Mouse (Mus musculus): ENCODE data around the gene Gprin1. TPM values are rescaled to one million over a fixed set of nuclear protein-coding genes. Genes with fewer than 3 reads are reported as not detected.

Gprin1 gene
- polyA plus RNA-seq, 1 experiment from 2014 or later, result 7.5 TPM

GRCm38 (mm10) chr13:54726131-54726530, 23.5 kb downstream of the Gprin1 start:
- Histone ChIP-seq H3K4me3 (ENCODE audit: low read depth, low read length) (no peak overlapping the region), H3K4me1 (replicated peaks; ENCODE audit: control insufficient read depth, insufficient read depth, low read length) (no peaks in the 10 kb centered on the region), H3K9me3 (ENCODE audit: control insufficient read depth, low read length) (no peaks in the 10 kb centered on the region), H3K36me3 (ENCODE audit: control insufficient read depth, insufficient read depth, low read length) (no peaks in the 10 kb centered on the region), H3K9ac (ENCODE audit: low read depth, low read length) (no peak overlapping the region), H3K27ac (ENCODE audit: low read depth, low read length) (no peak overlapping the region), H3K4me2 (replicated peaks; ENCODE audit: low read depth, low read length) (no peak overlapping the region), H3K27me3 (ENCODE audit: control insufficient read depth, insufficient read depth, low read length) (no peaks in the 10 kb centered on the region)
- WGBS, result 78% methylated on average over 11 of the region's 11 CpGs
- ATAC-seq (ENCODE audit: low FRiP score) (no peak), DNase-seq (ENCODE audit: low spot score) (no peak)

DNA sequence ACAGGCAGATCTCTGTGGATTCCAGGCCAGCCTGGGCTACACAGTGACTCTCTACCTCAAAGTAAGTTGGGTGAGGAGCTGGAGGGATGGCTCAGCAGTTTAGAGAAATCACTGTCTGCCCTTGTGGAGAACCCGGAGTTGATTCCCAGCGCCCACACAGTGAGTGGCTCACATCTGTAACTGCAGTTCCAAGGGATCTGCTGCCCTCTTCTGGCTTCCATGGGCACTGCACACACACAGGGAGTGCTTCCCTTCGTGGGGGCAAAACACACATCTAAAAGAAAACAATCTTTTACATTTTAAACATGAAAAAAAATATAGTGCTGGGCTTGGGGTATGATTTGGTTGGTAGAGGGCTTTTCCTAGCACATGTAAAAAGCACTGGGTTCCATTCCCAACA, 26.5 kb downstream of the Gprin1 start:
- no peak overlapping the region for H3K4me2 ChIP-seq (replicated peaks; ENCODE audit: low read depth, low read length)
- WGBS, result 89% methylated on average over 3 of the region's 3 CpGs
- DNase-seq (ENCODE audit: low spot score) (no peak), ATAC-seq (ENCODE audit: low FRiP score) (no peak)
- no peaks in the 10 kb centered on the region for H3K27me3 ChIP-seq (ENCODE audit: control insufficient read depth, insufficient read depth, low read length)
- H3K4me3 ChIP-seq (ENCODE audit: low read depth, low read length), result no peak overlapping the region
- H3K36me3 ChIP-seq (ENCODE audit: control insufficient read depth, insufficient read depth, low read length), result no peaks in the 10 kb centered on the region
- H3K4me1 ChIP-seq (replicated peaks; ENCODE audit: control insufficient read depth, insufficient read depth, low read length), result no peaks in the 10 kb centered on the region
- no peak overlapping the region for H3K9ac ChIP-seq (ENCODE audit: low read depth, low read length)
- H3K27ac ChIP-seq (ENCODE audit: low read depth, low read length), result no peak overlapping the region
- no peaks in the 10 kb centered on the region for H3K9me3 ChIP-seq (ENCODE audit: control insufficient read depth, low read length)

- H3K9me3 ChIP-seq (ENCODE audit: control insufficient read depth, low read length), result no peaks in the 10 kb centered on the region
- no peak overlapping the region for H3K4me3 ChIP-seq (ENCODE audit: low read depth, low read length)
- no peak for ATAC-seq (ENCODE audit: low FRiP score)
- DNase-seq (ENCODE audit: low spot score), result peak; percentile 72
- H3K27me3 ChIP-seq (ENCODE audit: control insufficient read depth, insufficient read depth, low read length), result no peaks in the 10 kb centered on the region
- H3K36me3 ChIP-seq (ENCODE audit: control insufficient read depth, insufficient read depth, low read length), result no peaks in the 10 kb centered on the region
- no peak overlapping the region for H3K9ac ChIP-seq (ENCODE audit: low read depth, low read length)
- H3K4me1 ChIP-seq (replicated peaks; ENCODE audit: control insufficient read depth, insufficient read depth, low read length), result no peaks in the 10 kb centered on the region
- no peak overlapping the region for H3K27ac ChIP-seq (ENCODE audit: low read depth, low read length)
- no peak overlapping the region for H3K4me2 ChIP-seq (replicated peaks; ENCODE audit: low read depth, low read length)
- 1% methylated on average over 5 of the region's 5 CpGs for WGBS
These were observed 32.8 kb downstream of the Gprin1 start for GRCm38 (mm10) chr13:54716916-54717315.

- no peaks in the 10 kb centered on the region for H3K36me3 ChIP-seq (ENCODE audit: control insufficient read depth, insufficient read depth, low read length)
- H3K27me3 ChIP-seq (ENCODE audit: control insufficient read depth, insufficient read depth, low read length), result no peaks in the 10 kb centered on the region
- no peak overlapping the region for H3K9ac ChIP-seq (ENCODE audit: low read depth, low read length)
- H3K9me3 ChIP-seq (ENCODE audit: control insufficient read depth, low read length), result no peaks in the 10 kb centered on the region
- ATAC-seq (ENCODE audit: low FRiP score) (no peak), DNase-seq (ENCODE audit: low spot score) (no peak)
- no peak overlapping the region for H3K4me3 ChIP-seq (ENCODE audit: low read depth, low read length)
- no peaks in the 10 kb centered on the region for H3K4me1 ChIP-seq (replicated peaks; ENCODE audit: control insufficient read depth, insufficient read depth, low read length)
- no peak overlapping the region for H3K4me2 ChIP-seq (replicated peaks; ENCODE audit: low read depth, low read length)
- H3K27ac ChIP-seq (ENCODE audit: low read depth, low read length), result no peak overlapping the region
- 86% methylated on average over 10 of the region's 10 CpGs for WGBS
These were observed 34.7 kb downstream of the Gprin1 start for GRCm38 (mm10) chr13:54714996-54715395.

GRCm38 (mm10) chr13:54714393-54714792, 35.3 kb downstream of the Gprin1 start:
- no peaks in the 10 kb centered on the region for H3K27me3 ChIP-seq (ENCODE audit: control insufficient read depth, insufficient read depth, low read length)
- H3K4me2 ChIP-seq (replicated peaks; ENCODE audit: low read depth, low read length), result no peak overlapping the region
- ATAC-seq (ENCODE audit: low FRiP score) (no peak), DNase-seq (ENCODE audit: low spot score) (no peak)
- H3K36me3 ChIP-seq (ENCODE audit: control insufficient read depth, insufficient read depth, low read length), result no peaks in the 10 kb centered on the region
- H3K9ac ChIP-seq (ENCODE audit: low read depth, low read length), result no peak overlapping the region
- no peaks in the 10 kb centered on the region for H3K9me3 ChIP-seq (ENCODE audit: control insufficient read depth, low read length)
- H3K4me1 ChIP-seq (replicated peaks; ENCODE audit: control insufficient read depth, insufficient read depth, low read length), result no peaks in the 10 kb centered on the region
- H3K4me3 ChIP-seq (ENCODE audit: low read depth, low read length), result no peak overlapping the region
- no peak overlapping the region for H3K27ac ChIP-seq (ENCODE audit: low read depth, low read length)
- WGBS, result 42% methylated on average over 4 of the region's 4 CpGs

DNA sequence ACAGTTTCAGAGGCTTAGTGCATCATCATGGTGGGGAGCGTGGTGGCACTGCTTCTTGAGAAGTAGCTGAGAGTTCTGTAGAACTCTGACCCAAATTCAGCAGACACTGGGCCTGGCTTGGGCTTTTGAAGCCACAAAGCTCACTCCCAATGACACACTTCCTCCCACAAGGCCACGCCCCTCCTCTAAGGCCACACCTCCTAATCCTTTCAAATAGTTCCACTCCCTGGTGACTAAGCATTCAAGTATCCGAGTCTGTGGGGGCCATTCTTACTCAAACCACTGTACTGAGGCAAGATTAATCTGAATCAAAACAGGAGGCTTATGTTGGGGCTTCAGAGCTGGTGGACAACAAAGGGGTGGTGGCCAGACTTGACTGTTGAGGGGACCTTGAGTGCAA, 38.8 kb downstream of the Gprin1 start:
- Histone ChIP-seq H3K9ac (ENCODE audit: low read depth, low read length) (no peak overlapping the region), H3K27me3 (ENCODE audit: control insufficient read depth, insufficient read depth, low read length) (no peaks in the 10 kb centered on the region), H3K4me3 (ENCODE audit: low read depth, low read length) (no peak overlapping the region), H3K36me3 (ENCODE audit: control insufficient read depth, insufficient read depth, low read length) (no peaks in the 10 kb centered on the region), H3K4me1 (replicated peaks; ENCODE audit: control insufficient read depth, insufficient read depth, low read length) (no peaks in the 10 kb centered on the region), H3K4me2 (replicated peaks; ENCODE audit: low read depth, low read length) (no peak overlapping the region), H3K27ac (ENCODE audit: low read depth, low read length) (no peak overlapping the region), H3K9me3 (ENCODE audit: control insufficient read depth, low read length) (no peaks in the 10 kb centered on the region)
- DNase-seq (ENCODE audit: low spot score) (no peak), ATAC-seq (ENCODE audit: low FRiP score) (no peak)
- WGBS, result 79% methylated on average over 3 of the region's 3 CpGs

- ATAC-seq (ENCODE audit: low FRiP score), result no peak
- Histone ChIP-seq H3K4me2 (replicated peaks; ENCODE audit: low read depth, low read length) (no peak overlapping the region), H3K4me1 (replicated peaks; ENCODE audit: control insufficient read depth, insufficient read depth, low read length) (no peaks in the 10 kb centered on the region), H3K4me3 (ENCODE audit: low read depth, low read length) (no peak overlapping the region), H3K9ac (ENCODE audit: low read depth, low read length) (no peak overlapping the region), H3K9me3 (ENCODE audit: control insufficient read depth, low read length) (no peaks in the 10 kb centered on the region), H3K36me3 (ENCODE audit: control insufficient read depth, insufficient read depth, low read length) (no peaks in the 10 kb centered on the region), H3K27ac (ENCODE audit: low read depth, low read length) (no peak overlapping the region), H3K27me3 (ENCODE audit: control insufficient read depth, insufficient read depth, low read length) (no peaks in the 10 kb centered on the region; the same call in 1 of the 2 replicates)
- 50% methylated on average over 6 of the region's 6 CpGs for WGBS
- no peak for DNase-seq (ENCODE audit: low spot score)
These were observed 44.8 kb downstream of the Gprin1 start for GRCm38 (mm10) chr13:54704890-54705289.

DNA sequence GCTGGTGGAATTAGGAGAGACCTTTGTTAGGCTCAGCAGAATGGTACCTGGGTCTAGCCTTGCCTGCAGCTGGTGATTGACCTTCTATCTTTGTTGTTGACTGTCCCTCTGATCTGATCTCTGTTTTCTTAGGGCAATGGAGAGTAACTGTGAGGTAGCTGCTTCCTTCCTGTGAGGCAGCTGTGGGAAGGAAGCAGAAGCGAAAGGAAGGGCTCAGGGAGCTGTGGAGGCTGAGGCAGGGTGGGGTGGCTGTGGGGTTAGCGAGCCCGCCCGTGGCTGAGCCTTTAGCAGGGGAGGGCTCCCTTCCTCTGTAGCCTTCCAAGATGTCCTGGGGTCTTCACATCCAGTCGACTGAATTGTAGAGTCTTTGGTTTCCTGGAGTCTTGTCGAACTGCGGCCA, 47.2 kb downstream of the Gprin1 start:
- H3K4me3 ChIP-seq (ENCODE audit: low read depth, low read length), result no peak overlapping the region

GRCm38 (mm10) chr13:54701243-54701642, 48.4 kb downstream of the Gprin1 start, which contains the start of gene Cdhr2:
Cdhr2 (plus strand) TSS chr13:54701461.
- Histone ChIP-seq H3K36me3 (ENCODE audit: control insufficient read depth, insufficient read depth, low read length) (no peaks in the 10 kb centered on the region), H3K4me3 (ENCODE audit: low read depth, low read length) (no peak within 1 kb of the TSS), H3K27me3 (ENCODE audit: control insufficient read depth, insufficient read depth, low read length) (no peaks in the 10 kb centered on the region; the same call in 1 of the 2 replicates), H3K9me3 (ENCODE audit: control insufficient read depth, low read length) (no peaks in the 10 kb centered on the region), H3K27ac (ENCODE audit: low read depth, low read length) (no peak within 1 kb of the TSS), H3K4me1 (replicated peaks; ENCODE audit: control insufficient read depth, insufficient read depth, low read length) (no peaks in the 10 kb centered on the region), H3K4me2 (replicated peaks; ENCODE audit: low read depth, low read length) (no peak within 1 kb of the TSS), H3K9ac (ENCODE audit: low read depth, low read length) (no peak within 1 kb of the TSS)
- ATAC-seq (ENCODE audit: low FRiP score), result no peak
- no peak for DNase-seq (ENCODE audit: low spot score)
- 62% methylated on average over 5 of the region's 5 CpGs for WGBS

More for the DNA sequence above, 47.2 kb downstream of the Gprin1 start:
- DNase-seq (ENCODE audit: low spot score) (no peak), ATAC-seq (ENCODE audit: low FRiP score) (no peak)
- H3K27ac ChIP-seq (ENCODE audit: low read depth, low read length), result no peak overlapping the region
- no peaks in the 10 kb centered on the region for H3K9me3 ChIP-seq (ENCODE audit: control insufficient read depth, low read length)
- 56% methylated on average over 7 of the region's 7 CpGs for WGBS
- no peaks in the 10 kb centered on the region for H3K4me1 ChIP-seq (replicated peaks; ENCODE audit: control insufficient read depth, insufficient read depth, low read length)
- no peak overlapping the region for H3K4me2 ChIP-seq (replicated peaks; ENCODE audit: low read depth, low read length)
- no peaks in the 10 kb centered on the region; the same call in 1 of the 2 replicates for H3K27me3 ChIP-seq (ENCODE audit: control insufficient read depth, insufficient read depth, low read length)
- no peak overlapping the region for H3K9ac ChIP-seq (ENCODE audit: low read depth, low read length)
- H3K36me3 ChIP-seq (ENCODE audit: control insufficient read depth, insufficient read depth, low read length), result no peaks in the 10 kb centered on the region
